Mouse (Mus musculus) heart, embryonic 11.5 days (tissue): ENCODE data around the gene B2m. TPM values are rescaled to one million over a fixed set of nuclear protein-coding genes. Genes with fewer than 3 reads are reported as not detected.
A peak's percentile ranks its signal among the peaks of the same experiment; 100 is the strongest.
"Not testable (repeated sequence)": the region's sequence is repeated elsewhere in the genome, so short reads cannot be mapped to it uniquely, and the experiment has no call there.

Experiments
- ATAC-seq: fragments of 200-750 bp; cut with Nextera tagmentation; replicated peaks from 2 replicates; pipeline ENCODE4 v1.8.0; 2017; ENCODE audit warnings: moderate library complexity; ENCODE audit not compliant: insufficient number of reproducible peaks, low FRiP score, low TSS enrichment
- H3K27ac ChIP-seq: fragments of 300-500 bp; sonication (generic); 2 replicates; pipeline ENCODE4 v1.5.1; 2014; ENCODE audit warnings: mild to moderate bottlenecking, low read depth, low read length
- H3K27me3 ChIP-seq: fragments of 300-500 bp; sonication (generic); 2 replicates; pipeline ENCODE4 v1.6.1; 2014; ENCODE audit warnings: mild to moderate bottlenecking, low read length, mixed read lengths; ENCODE audit not compliant: control insufficient read depth, insufficient read depth
- H3K36me3 ChIP-seq: fragments of 300-500 bp; sonication (generic); 2 replicates; pipeline ENCODE4 v1.6.1; 2014; ENCODE audit warnings: mild to moderate bottlenecking, low read length, moderate library complexity, mixed read lengths; ENCODE audit not compliant: control insufficient read depth, insufficient read depth
- H3K4me1 ChIP-seq: fragments of 300-500 bp; sonication (generic); 2 replicates; pipeline ENCODE4 v1.6.1; 2014; ENCODE audit warnings: low read length; ENCODE audit not compliant: control insufficient read depth, insufficient read depth
- H3K4me2 ChIP-seq: fragments of 300-500 bp; sonication (generic); 2 replicates; pipeline ENCODE4 v1.6.1; 2014; ENCODE audit warnings: mild to moderate bottlenecking, moderate library complexity
- H3K4me3 ChIP-seq: fragments of 300-500 bp; sonication (generic); 2 replicates; pipeline ENCODE4 v1.5.1; 2014; ENCODE audit warnings: low read depth, low read length
- H3K9ac ChIP-seq: fragments of 300-500 bp; sonication (generic); 2 replicates; pipeline ENCODE4 v1.6.1; 2014; ENCODE audit warnings: mild to moderate bottlenecking, low read depth, low read length, moderate library complexity
- H3K9me3 ChIP-seq: fragments of 300-500 bp; sonication (generic); replicated peaks from 2 replicates; pipeline ENCODE4 v1.6.1; 2016; ENCODE audit warnings: low read length; ENCODE audit not compliant: control insufficient read depth
- WGBS: fragments of 180-500 bp; shearing (Covaris S2); extraction: QIAGEN DNeasy Blood & Tissue Kit; methylation state at CpG from one replicate; pipeline ENCODE4 v1.1.7; 2014; ENCODE audit not compliant: insufficient replicate concordance; 5-methylcytosine and 5-hydroxymethylcytosine counted together
- polyA plus RNA-seq: library from polyadenylated mRNA; unstranded; fragments of >200 nt; fragmentation: Nextera tagmentation; extraction: Ambion mirVana; gene quantifications from 2 replicates; pipeline ENCODE4 v1.2.1, GENCODE M21; 2014

B2m gene
- 224 and 240 TPM in 2 replicates for polyA plus RNA-seq

GRCm38 (mm10) chr2:122147508-122148241 is at the start of gene B2m:
B2m (plus strand) TSS chr2:122147686.
- peaks cover 5% of the 10 kb centered on the region for H3K4me1 ChIP-seq
- under 1% methylated on average over 40 of the region's 40 CpGs for WGBS
- no peaks in the 10 kb centered on the region for H3K27me3 ChIP-seq
- H3K9me3 ChIP-seq = no peaks in the 10 kb centered on the region
- peak within 1 kb of the TSS; percentile 87 for H3K9ac ChIP-seq
- H3K4me3 ChIP-seq = peak within 1 kb of the TSS; percentile 73
- peak within 1 kb of the TSS; percentile 76 for H3K27ac ChIP-seq
- H3K4me2 ChIP-seq = peak within 1 kb of the TSS; percentile 81
- H3K36me3 ChIP-seq = no peaks in the 10 kb centered on the region
- peak; percentile 95 for ATAC-seq

- H3K36me3 ChIP-seq, H3K4me2 ChIP-seq, H3K9me3 ChIP-seq, H3K27ac ChIP-seq, H3K4me3 ChIP-seq, H3K4me1 ChIP-seq, ATAC-seq, H3K27me3 ChIP-seq, H3K9ac ChIP-seq: not testable (repeated sequence)
- 72% methylated on average over 5 of the region's 5 CpGs for whole genome bisulfite sequencing
These were observed 49.8 kb upstream of the B2m start for GRCm38 (mm10) chr2:122097686-122098085.

GRCm38 (mm10) chr2:122102070-122102469 is 45.4 kb upstream of the B2m start:
- no peaks in the 10 kb centered on the region for H3K27me3 ChIP-seq
- 0 out of 2 replicates have a peak, but pooled peaks cover 2% of the 10 kb centered on the region for H3K36me3 ChIP-seq
- no peak overlapping the region for H3K9ac ChIP-seq
- H3K4me1 ChIP-seq = no peaks in the 10 kb centered on the region
- H3K4me3 ChIP-seq = no peak overlapping the region
- ATAC-seq = no peak
- H3K9me3 ChIP-seq = no peaks in the 10 kb centered on the region
- no peak overlapping the region for H3K4me2 ChIP-seq
- no peak overlapping the region for H3K27ac ChIP-seq

DNA sequence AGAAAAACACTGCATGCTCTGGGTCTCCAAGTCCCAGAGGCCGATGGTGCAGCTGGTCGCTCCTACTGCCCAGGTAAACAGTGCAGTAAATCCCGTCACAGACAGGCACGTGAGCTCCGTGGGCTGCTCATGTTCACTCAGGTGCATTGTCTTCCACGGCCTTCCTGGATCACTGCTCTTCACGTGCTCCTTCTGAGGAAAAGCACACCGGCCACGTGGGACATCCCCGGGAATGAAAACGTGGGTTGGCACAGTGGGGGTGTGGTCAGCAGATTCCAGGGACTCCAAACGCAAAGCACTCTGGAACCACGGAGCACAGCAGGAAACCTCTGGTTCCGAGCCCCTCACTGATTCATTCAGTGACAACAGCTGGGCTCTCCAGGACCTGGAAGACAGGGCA is 39.4 kb upstream of the B2m start:
- no peaks in the 10 kb centered on the region for H3K9me3 ChIP-seq

DNA sequence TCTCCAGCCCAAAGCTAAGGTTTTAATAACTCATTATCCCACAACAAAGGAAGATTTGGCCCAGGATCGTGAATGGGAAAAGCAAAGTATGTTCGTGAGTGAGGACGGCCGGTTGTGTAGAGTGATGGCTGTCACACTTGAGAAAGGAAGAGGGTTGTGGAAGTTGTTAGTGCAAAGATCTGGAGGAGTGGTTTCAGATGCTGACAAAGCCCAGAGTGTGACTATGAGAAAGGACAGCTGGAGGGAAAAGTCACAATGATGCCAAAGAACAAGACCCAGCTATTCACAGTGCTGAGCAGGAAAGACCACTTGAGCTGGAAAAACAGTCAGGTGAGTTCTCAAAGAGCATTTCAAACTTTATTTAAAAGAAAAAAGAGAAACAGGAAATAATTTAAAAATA is 37.8 kb upstream of the B2m start:
- WGBS = 70% methylated on average over 4 of the region's 4 CpGs
- Histone ChIP-seq H3K27me3 (no peaks in the 10 kb centered on the region), H3K4me2 (no peak overlapping the region), H3K9me3 (no peaks in the 10 kb centered on the region), H3K36me3 (peaks cover 14% of the 10 kb centered on the region), H3K27ac (no peak overlapping the region), H3K4me1 (no peaks in the 10 kb centered on the region), H3K9ac (no peak overlapping the region), H3K4me3 (no peak overlapping the region)
- ATAC-seq = no peak

More for the DNA sequence above, 39.4 kb upstream of the B2m start:
- 76% methylated on average over 14 of the region's 14 CpGs for WGBS
- Histone ChIP-seq H3K4me1 (no peaks in the 10 kb centered on the region), H3K27ac (no peak overlapping the region), H3K4me3 (no peak overlapping the region), H3K27me3 (no peaks in the 10 kb centered on the region), H3K9ac (no peak overlapping the region), H3K4me2 (no peak overlapping the region), H3K36me3 (peaks cover 14% of the 10 kb centered on the region)
- ATAC-seq = no peak

GRCm38 (mm10) chr2:122116888-122117287 is 30.6 kb upstream of the B2m start:
- no peaks in the 10 kb centered on the region for H3K27me3 ChIP-seq
- H3K4me2 ChIP-seq = no peak overlapping the region; the same call in 1 of the 2 replicates
- peak overlapping the region; percentile 70; the same call in 1 of the 2 replicates for H3K4me3 ChIP-seq
- no peak for ATAC-seq
- H3K27ac ChIP-seq = no peak overlapping the region
- H3K9ac ChIP-seq = no peak overlapping the region
- no peaks in the 10 kb centered on the region for H3K9me3 ChIP-seq
- 85% methylated on average over 2 of the region's 2 CpGs for WGBS
- H3K36me3 ChIP-seq = peaks cover 3% of the 10 kb centered on the region; the same call in 1 of the 2 replicates
- H3K4me1 ChIP-seq = 0 out of 2 replicates have a peak, but pooled peaks cover 5% of the 10 kb centered on the region

DNA sequence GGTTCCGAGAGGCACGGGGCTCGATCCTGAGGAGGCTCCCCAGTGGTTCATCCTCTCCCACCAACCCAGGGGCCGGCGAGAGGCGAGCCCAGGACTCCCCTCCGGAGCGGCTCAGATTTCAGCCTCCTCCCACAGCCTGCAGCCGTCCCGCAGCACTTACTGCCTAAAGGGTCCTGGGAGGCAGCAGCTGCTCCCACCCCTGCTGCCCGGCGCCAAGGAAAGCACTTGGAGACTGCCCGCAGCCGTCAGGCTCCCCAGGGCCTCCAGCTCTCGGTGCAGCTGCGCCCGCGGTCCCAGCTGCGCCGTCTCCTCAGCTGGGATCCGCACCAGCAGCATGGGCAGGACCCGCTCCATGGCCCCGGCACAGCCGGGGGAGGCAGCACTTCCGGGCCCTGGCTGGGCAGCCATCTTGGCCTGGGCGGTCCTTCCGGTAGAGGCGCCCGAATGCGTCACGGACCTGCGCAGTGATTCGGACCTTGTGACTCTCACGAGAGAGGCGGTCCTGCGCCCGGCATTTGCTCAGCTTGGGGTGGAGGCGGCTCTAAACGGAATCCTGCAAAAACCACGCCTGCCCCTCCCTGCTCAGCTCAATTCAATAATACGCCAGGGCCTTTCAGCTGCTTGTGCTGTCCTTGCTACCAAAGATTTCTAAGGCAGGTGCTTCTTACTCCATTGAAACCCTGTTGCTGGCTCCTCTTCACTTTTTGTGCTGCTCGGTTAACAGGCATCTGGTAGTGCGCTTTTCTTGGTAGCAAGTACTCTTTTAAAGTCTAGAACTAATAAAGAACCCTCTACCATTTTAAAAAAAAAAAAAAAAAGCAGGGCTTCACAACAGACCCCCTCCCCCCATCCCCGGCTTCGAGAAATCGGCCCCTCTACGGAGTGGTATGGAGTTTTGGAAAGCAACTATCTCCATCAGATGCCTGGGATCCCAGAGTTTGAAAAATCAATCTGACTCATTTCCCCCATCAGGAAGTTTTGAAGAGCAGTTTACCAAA is 29.2 kb upstream of the B2m start, which contains the start of gene Spg11:
TSS of gene Spg11 (minus strand) at position 426 of the 998 bp plus-strand sequence.
- Histone ChIP-seq H3K9me3 (no peaks in the 10 kb centered on the region), H3K27ac (peak within 1 kb of the TSS; percentile 91), H3K4me2 (peak within 1 kb of the TSS; percentile 70), H3K27me3 (no peaks in the 10 kb centered on the region), H3K36me3 (no peaks in the 10 kb centered on the region), H3K4me1 (0 out of 2 replicates have a peak, but pooled peaks cover 5% of the 10 kb centered on the region), H3K4me3 (peak within 1 kb of the TSS; percentile 70), H3K9ac (peak within 1 kb of the TSS; percentile 92)
- ATAC-seq = peak; percentile 99
- under 1% methylated on average over 46 of the region's 47 CpGs for whole genome bisulfite sequencing

GRCm38 (mm10) chr2:122125680-122126572 is 21.6 kb upstream of the B2m start:
- no peaks in the 10 kb centered on the region for H3K36me3 ChIP-seq
- H3K4me2 ChIP-seq = no peak overlapping the region
- H3K27ac ChIP-seq = no peak overlapping the region
- H3K4me3 ChIP-seq = no peak overlapping the region
- no peak overlapping the region for H3K9ac ChIP-seq
- no peak for ATAC-seq
- H3K4me1 ChIP-seq = peaks cover 5% of the 10 kb centered on the region
- 29% methylated on average over 12 of the region's 12 CpGs for WGBS
- no peaks in the 10 kb centered on the region for H3K9me3 ChIP-seq
- no peaks in the 10 kb centered on the region for H3K27me3 ChIP-seq
